Mouse (Mus musculus): ENCODE measurements around the gene Lrrfip1.

Lrrfip1 gene

GRCm38 (mm10) chr1:90998268-90998890, at the start of gene Lrrfip1:
Gene Lrrfip1 (plus strand): TSS chr1:90998737.
- peak; percentile 82 for DNase-seq

GRCm38 (mm10) chr1:90949309-90949708, 49.2 kb upstream of the Lrrfip1 start:
- DNase-seq, result no peak

GRCm38 (mm10) chr1:90951670-90952069, 46.9 kb upstream of the Lrrfip1 start:
- no peak for DNase-seq

- DNase-seq, result no peak
Measured at GRCm38 (mm10) chr1:90952808-90953207, 45.7 kb upstream of the Lrrfip1 start, which contains the start of gene Prlh. Gene Prlh (plus strand): TSS chr1:90953108.

GRCm38 (mm10) chr1:90953688-90954087, 44.8 kb upstream of the Lrrfip1 start:
- no peak for DNase-seq

GRCm38 (mm10) chr1:90956245-90957096, 42.1 kb upstream of the Lrrfip1 start:
- peak; percentile 89 for DNase-seq

- DNase-seq, result no peak
Measured at GRCm38 (mm10) chr1:90962526-90962925, 36.0 kb upstream of the Lrrfip1 start.

GRCm38 (mm10) chr1:90962994-90963393, 35.5 kb upstream of the Lrrfip1 start:
- DNase-seq, result no peak

GRCm38 (mm10) chr1:90967583-90967982, 31.0 kb upstream of the Lrrfip1 start:
- no peak for DNase-seq

GRCm38 (mm10) chr1:90968649-90969048, 29.9 kb upstream of the Lrrfip1 start:
- no peak for DNase-seq

- no peak for DNase-seq
Measured at GRCm38 (mm10) chr1:90969347-90969784, 29.2 kb upstream of the Lrrfip1 start, which contains the start of gene Rab17. Gene Rab17 (minus strand): TSS chr1:90969661.

GRCm38 (mm10) chr1:90969881-90970390, 28.6 kb upstream of the Lrrfip1 start:
- DNase-seq, result no peak

- DNase-seq, result peak; percentile 91
Measured at GRCm38 (mm10) chr1:90972911-90973573, 25.5 kb upstream of the Lrrfip1 start.

- DNase-seq, result no peak
Measured at GRCm38 (mm10) chr1:90973574-90973911, 25.0 kb upstream of the Lrrfip1 start.

- DNase-seq, result peak; percentile 85
Measured at GRCm38 (mm10) chr1:90974906-90975649, 23.5 kb upstream of the Lrrfip1 start.

GRCm38 (mm10) chr1:90975960-90976359, 22.6 kb upstream of the Lrrfip1 start:
- DNase-seq, result peak; percentile 39

GRCm38 (mm10) chr1:90980638-90981330, 17.8 kb upstream of the Lrrfip1 start:
- DNase-seq, result no peak

- DNase-seq, result no peak
Measured at GRCm38 (mm10) chr1:90981346-90981745, 17.2 kb upstream of the Lrrfip1 start.

GRCm38 (mm10) chr1:90995916-90996315, 2.6 kb upstream of the Lrrfip1 start:
- DNase-seq, result no peak

GRCm38 (mm10) chr1:90997136-90997535, 1.4 kb upstream of the Lrrfip1 start:
- no peak for DNase-seq

- no peak for DNase-seq
Measured at GRCm38 (mm10) chr1:90997641-90998040, 896 bp upstream of the Lrrfip1 start.

All from embryo, embryonic 11 days (tissue).